Mouse (Mus musculus): ENCODE data around the gene Tfpt.
"Not testable (repeated sequence)": the region's sequence is repeated elsewhere in the genome, so short reads cannot be mapped to it uniquely, and the experiment has no call there.

The Tfpt gene

DNA sequence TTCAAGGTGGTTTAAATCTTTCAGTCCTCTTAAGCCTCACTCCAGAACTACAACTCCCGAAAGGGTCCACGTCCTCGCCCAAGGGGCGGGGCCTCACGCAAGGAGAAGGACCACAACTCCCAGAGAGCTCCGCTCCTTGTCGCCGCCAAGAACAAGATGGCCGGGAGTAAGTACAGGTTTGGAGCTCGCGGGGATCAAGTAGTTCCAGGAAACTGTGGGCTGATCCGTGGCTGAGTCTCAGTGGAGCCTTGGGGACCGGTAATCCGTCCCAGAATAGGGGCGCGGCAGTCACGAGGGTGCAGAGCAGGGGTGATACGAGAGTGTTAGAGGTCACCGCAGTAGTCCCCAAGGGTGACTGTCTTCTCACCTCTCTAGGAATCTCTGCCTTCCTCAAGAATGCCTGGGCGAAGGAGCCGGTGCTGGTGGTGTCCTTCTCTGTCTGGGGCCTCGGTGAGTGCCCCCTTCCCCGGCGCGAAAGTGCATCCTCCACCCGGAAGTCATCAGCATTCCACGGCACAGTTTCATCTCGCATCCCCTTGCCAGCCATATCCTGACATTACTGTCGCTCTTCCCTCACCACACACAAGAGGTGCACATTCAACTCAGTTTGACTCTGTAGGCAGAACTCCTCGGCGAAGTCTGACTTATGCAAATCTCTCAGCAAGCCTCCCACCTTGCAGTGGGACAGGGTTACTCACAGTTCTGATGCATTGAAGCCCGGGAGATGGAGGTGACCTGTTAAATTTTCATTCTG is 12.3 kb downstream of the Tfpt start, which contains the start of gene Ndufa3:
TSS of gene Ndufa3 (plus strand) at position 132 of the 754 bp plus-strand sequence.
- peak; percentile 83 to 84 for DNase-seq (ENCODE audit: low spot score in 2 of 2)

DNA sequence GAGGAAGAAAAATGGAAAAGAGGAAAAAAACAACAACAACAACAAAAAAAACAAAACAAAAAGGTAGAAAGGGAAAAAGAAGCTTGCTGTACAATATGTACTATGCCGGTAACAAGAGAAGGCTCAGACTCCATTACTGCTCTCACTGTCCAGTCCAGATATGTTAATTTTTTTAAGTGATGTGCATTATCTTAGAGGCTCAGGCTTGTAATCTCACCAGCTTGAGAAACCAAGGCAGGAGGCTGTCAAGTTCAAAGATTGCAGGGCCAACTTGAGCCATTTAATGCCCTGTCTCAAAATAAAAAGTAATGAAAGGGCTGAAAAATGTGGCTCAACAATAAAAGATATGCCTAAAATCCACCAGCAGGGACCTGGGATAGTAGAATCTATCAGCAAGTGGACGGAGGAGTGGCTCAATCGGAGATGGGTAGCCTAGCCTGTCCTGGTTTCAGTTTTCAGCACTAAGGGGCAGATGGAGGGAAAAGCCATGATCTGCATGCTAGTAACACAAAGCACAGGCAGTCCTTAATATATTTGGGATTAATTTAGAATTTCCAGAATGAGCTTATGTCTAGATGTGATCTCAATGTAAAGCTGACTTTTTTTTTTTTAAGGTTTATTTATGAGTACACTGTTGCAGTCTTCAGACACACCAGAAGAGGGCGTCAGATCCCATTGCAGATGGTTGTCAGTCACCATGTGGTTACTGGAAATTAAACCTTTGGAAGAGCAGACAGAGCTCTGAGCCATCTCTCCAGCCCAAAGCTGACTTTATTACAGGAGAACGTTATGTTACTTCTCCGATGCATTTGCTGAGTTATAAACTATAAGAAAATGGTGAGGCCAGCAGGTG is 13.1 kb downstream of the Tfpt start:
- no peak for DNase-seq (ENCODE audit: low spot score in 2 of 2)

DNA sequence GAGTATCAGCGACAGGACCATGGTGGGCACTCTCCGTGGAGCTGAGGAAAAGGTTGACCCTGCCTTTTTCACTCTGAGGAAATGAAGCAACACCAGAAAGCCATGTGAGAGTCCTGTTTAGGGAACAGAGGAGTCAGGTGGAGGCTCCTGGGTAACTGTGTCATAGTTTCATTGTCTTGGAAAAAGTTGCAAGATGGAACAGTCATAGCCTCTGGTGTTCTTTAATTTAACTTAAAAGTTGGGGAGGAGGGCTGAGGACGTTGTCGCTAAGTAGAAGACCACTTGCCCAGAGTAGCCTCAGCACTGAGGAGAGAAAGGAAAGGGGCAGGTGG is 13.7 kb downstream of the Tfpt start, which contains the start of gene Oscar:
TSS of gene Oscar (minus strand) at position 101 of the 332 bp plus-strand sequence.
- no peak for DNase-seq (ENCODE audit: low spot score in 2 of 2)

DNA sequence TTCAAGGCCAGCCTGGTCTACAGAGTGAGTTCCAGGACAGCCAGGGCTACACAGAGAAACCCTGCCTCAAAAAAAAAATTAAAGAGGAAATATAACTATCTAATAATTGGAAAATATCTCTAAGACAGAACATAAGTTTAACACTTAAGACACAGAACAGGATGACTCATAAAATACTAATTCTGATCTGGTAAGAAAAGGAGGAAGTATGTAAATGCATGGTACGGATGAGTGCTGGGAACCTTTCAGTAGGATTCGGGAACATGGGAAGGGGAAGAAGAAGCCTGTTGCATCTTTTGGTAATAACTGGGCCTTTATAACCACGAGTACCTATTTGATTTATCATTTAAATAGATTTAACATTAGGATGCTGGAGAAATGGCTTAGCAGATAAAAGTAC is 15.7 kb downstream of the Tfpt start:
- DNase-seq (ENCODE audit: low spot score in 2 of 2), result no peak

DNA sequence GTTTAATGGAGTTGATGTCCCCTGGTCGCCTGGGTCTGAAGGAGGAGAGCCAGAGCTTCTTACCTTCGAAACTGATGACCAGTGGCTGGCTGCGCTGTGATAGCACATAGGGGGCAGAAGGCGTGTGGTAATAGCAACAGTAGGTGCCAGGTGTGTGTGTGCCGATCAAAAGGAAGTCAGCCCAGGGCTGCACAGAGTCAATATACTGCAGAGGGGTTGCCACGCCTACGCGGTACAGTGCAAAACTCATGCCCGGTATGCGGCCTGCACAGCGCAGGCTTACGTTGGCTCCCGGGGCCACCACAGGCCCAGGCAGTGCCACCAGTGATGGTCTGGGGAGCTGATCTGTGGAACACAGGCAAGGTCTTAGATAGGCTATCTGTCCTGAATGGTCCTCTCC is 18.7 kb downstream of the Tfpt start:
- DNase-seq (ENCODE audit: low spot score in 2 of 2), result no peak

DNA sequence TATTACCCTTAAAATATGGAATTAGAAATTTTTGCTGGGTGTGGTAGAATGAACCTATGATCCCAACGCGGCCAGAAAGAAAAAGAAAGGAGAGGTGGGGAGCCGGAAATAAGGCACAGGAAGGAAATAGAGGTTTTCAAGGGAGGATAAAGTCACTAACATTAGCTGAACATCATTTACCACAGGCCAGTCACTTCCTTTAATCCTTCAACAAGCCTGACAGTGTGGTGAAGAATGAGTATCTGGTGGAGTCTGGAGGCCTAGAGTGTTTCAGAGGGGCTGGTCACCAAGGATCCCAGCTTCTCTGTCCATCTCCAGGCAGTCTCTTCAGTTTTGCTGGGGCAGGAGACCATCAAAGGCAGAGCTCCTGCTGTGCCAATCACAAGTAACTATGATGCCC is 19.3 kb downstream of the Tfpt start:
- DNase-seq (ENCODE audit: low spot score in 2 of 2), result no peak

DNA sequence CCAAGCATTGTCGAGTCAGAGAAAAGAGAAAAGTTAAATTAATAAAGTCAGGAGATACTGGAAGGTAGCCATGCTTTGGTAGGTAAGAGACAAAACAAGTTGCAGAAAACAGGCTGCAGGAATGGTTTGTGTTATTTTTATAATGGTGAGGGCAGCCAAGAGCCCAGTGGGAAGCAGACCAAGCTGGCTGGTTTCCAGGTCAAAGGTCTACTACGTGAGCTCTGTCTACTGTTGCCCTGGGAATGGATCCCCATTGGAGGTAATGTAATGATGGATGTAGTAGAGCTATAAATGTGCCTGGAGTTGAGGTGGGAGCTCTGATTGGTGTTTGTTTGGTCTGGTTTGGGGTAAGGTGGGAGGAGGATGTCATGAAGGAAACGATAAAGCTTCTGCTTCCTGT is 20.6 kb downstream of the Tfpt start:
- DNase-seq (ENCODE audit: low spot score in 2 of 2), result no peak

DNA sequence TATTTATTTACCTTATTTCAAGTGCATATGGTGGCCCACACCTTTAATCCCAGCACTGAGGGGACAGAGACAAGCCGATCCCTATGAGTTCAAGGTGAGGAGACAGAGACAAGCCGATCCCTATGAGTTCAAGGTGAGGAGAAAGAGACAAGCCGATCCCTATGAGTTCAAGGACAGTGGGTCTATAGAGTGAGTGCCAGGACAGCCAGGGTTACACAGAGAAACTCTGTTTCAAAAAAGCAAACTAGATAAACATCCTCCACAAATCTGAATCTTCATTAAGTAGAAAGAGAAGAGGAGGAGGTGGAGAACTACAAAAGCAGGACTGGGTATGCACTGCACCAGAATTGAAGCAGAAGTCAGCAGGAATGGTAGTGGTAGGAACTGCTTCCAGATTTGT is 21.1 kb downstream of the Tfpt start:
- no peak for DNase-seq (ENCODE audit: low spot score in 2 of 2)

DNA sequence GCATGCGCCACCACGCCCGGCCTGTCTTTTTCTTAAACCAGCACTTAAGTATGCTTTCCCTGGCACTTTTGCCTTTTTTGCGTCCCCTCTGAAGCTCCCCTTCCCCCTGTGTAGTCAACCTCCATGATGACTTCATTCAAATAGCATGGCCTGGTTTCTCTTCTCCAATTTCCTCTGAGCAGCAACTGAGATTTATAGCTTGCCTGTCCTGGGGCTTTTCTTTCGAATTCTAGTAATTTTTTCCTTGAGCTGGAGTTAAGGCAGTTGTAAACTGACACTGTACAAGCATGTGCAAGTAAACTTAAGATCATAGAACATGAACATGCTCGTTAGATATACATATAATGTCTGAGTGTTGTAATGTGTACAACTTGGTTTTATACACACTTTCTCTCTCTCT is 22.3 kb downstream of the Tfpt start:
- DNase-seq (ENCODE audit: low spot score in 2 of 2), result no peak

DNA sequence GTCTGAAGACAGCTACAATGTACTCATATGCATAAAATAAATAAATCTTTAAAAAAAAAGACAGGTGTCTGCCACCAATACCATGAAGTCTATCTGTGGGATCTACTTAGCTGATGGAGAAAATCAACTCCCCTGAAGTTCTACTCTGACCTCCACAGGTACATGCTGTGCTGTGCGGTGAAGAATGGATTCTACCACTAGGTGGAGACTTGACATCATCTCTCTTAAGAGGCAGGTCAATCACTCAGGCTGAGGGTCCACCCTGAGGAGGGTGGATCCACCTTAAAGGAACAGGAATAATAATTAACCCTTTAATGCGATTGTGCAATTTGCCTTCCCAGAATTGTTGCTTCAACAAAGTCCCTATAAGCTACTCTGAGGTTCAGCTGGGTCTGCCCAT is 22.9 kb downstream of the Tfpt start:
- DNase-seq (ENCODE audit: low spot score in 2 of 2), result no peak

DNA sequence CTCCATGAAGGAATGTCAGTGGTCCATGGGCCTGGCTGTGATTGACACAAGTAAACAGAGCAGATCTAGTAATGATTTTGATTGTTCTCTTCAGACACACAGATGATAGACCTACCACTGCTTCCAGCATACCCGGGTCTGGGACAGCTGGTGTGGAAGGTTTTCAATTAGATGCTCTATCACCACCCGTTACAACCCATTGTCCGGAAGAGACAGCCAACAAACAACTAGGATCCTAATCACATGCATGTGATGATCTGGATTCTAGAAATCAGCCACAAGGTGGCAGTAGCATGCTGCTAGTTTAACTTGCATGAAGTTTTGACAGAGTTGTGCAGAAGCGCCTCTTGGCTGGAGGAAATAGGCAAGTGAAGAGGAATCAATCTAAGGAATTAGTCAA is 28.6 kb downstream of the Tfpt start:
- DNase-seq (ENCODE audit: low spot score in 2 of 2), result peak; percentile 29 to 62

DNA sequence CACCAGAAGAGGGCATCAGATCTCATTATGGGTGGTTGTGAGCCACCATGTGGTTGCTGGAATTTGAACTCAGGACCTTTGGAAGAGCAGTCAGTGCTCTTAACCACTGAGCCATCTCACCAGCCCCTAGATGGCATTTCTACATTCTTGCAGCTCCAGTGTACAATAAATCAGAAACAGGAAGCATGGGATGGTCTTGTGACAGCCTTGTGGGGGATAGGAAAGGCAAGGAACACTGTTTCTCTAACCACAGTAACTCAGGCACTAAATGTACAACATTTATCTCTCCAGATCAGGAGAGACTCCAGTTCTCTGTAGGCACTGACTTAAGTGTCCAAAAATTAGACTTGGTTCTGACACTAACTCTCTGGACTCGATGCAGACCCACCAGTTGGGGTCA is 32.0 kb downstream of the Tfpt start:
- DNase-seq (ENCODE audit: low spot score in 2 of 2), result not testable (repeated sequence)

DNA sequence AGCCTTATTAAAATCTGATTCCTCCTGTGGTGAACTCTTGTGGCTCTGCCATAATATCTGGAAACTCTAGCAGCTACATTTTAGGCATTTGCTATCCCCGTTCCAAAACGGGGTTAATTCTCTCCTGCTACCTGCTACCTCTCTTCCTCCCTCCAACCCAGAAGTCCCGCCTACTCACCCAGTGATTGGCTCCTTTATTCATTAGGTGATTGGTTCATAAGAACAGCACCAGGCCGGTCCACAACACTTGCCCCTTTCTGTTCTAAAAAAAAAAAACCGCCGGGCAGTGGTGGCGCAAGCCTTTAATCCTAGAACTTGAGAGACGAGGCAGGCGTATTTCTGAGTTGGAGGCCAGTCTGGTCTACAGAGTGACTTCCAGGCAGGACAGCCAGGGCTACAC is 34.6 kb downstream of the Tfpt start:
- DNase-seq (ENCODE audit: low spot score in 2 of 2), result no peak

DNA sequence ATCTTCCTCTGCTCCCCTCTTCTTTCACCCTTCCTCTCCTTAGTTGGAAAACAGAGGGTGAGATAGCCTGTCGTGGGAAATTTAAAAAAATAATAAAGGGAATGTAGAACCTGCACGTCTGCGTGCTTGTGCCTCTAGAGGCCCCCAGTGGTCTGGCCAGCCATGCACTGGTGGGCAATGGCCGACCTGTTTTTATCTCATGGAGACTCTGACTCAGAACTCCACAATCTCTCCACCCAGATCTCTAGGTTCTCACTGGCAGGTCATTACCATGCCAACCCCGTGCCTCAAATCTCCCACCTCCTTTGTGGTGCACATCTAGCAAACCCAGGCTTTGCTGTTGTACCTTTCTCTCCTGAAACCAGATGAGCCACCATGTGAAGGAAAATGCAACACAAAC is 35.0 kb downstream of the Tfpt start:
- no peak for DNase-seq (ENCODE audit: low spot score in 2 of 2)

DNA sequence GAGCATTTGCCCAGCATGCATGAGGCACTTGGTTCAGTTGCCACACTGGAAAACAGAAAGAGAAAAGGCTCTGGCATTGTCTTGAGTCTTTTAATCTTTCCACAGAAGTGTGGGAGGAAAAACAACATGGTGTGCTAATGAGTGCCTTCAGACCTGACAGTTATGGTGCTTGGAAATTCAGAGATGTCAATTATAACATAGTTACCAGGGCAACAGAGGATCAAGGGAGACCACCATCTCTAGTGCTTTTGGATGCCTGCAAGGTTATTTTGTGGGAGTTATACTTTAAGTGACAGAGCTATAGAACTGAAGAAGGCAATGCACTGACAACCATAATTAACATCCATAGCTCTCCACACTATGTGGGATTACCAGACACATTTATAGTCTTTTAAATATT is 35.9 kb downstream of the Tfpt start:
- no peak for DNase-seq (ENCODE audit: low spot score in 2 of 2)

DNA sequence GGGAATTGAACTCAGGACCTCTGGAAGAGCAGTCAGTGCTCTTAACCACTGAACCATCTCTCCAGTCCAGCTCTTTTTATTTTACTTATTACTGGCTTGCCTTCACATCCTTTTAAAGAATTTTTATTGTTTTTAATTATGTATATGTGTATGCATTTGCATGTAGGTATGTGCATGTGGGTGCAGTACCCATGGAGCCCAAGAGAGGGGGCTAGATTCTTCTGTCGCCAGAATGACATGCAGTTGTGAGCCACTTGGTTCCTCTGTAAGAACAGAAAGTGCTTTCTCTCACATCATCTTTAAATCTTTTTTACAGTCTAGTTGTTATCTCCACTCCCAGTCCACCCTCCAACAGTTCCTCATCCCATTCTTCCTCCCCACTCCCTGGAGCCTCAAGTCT is 38.2 kb downstream of the Tfpt start:
- DNase-seq (ENCODE audit: low spot score in 2 of 2), result no peak

DNA sequence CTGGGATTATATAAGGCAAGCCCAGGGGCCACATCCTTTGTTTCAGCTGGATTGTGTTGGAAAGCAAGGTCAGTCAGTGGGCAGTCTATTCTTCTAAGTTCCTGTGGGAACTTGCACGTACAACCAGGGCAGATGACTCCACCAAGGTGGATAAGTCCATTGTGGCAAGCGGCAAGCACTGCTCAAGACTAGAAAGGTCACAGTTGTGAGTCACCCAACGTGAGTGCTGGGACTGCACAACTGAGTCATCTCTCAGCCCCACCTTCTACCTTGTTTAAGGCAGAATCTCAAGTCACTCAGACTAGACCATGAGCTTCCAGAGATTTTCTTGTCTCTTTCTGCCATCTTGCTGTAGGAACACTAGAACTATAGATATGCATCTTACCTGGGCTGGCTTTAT is 39.2 kb downstream of the Tfpt start:
- no peak for DNase-seq (ENCODE audit: low spot score in 2 of 2)

DNA sequence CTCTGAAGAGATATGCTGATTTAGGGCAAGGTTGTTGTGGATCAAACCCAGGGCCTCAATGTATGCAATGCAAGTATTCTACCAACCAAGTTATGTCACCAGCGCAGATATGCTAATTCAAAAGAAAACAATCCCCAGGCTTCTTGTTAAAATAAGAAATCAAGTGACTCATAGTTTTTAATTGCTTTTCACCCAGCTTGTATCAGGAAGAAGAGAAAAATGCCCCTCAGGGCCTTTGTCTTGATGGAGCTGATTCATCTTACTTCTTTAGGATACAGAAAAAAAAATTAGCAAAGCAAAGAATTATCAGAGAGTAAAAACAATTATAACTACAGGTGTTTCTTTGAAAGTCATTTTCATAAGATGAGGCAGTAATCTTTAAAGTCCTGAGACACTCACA is 42.4 kb downstream of the Tfpt start:
- no peak for DNase-seq (ENCODE audit: low spot score in 2 of 2)

DNA sequence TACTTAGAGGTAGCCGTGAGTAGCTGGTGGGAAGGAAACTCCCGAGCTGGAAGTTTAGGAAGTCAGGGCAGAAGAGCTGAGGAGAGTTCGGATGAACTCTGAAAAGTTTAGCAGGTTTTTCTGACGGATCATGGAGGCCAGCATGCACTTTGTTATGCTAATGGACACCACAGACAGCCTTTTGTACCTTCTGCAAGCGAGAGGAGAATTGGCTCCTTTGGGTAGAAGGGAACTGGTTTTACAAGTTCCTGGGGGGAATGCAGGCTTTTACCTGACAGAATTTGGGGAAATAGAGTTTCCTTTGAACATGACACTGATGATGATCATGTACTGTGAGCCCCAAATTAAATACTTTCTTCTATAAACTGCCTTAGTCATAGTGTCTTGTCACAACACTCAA is 43.5 kb downstream of the Tfpt start:
- DNase-seq (ENCODE audit: low spot score in 2 of 2), result no peak

DNA sequence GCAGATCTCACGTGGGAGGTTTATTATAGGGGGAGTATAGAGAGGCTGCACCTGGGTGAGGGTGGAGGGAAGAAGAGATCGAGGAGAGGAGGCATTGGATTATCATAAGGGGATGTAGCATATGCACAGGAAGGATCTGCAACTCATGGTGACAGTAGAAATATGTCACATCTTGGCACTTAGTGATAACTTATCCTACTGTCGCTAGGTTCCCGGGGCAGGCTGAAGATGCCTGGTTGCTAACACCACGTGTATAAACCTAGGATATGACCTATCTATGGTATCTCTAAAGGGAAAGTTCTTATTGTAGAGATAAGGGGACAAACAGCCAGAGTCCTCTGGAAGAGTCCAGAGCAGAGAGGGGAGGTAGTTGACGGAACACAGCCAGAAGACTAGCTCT is 44.0 kb downstream of the Tfpt start:
- no peak for DNase-seq (ENCODE audit: low spot score in 2 of 2)

DNA sequence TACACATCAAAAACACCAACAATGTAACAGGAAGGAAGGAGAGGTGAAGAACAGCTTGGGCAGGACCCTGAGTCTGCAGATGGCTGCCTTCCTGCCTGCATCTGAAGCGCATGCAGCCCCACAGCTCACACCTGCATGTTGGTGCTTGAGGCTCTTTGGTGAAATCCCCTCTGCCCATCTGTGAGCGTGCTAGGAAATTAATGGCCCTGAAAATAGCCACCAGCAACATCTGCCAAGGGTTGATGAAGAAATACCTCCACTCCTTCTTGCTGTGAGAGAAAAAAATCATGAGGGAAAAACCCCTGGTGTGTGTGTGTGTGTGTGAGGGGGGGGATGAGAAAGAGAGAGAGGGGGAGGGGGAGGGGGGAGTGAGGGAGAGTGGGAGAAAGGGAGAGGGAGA is 49.7 kb downstream of the Tfpt start:
- DNase-seq (ENCODE audit: low spot score in 2 of 2), result no peak

DNA sequence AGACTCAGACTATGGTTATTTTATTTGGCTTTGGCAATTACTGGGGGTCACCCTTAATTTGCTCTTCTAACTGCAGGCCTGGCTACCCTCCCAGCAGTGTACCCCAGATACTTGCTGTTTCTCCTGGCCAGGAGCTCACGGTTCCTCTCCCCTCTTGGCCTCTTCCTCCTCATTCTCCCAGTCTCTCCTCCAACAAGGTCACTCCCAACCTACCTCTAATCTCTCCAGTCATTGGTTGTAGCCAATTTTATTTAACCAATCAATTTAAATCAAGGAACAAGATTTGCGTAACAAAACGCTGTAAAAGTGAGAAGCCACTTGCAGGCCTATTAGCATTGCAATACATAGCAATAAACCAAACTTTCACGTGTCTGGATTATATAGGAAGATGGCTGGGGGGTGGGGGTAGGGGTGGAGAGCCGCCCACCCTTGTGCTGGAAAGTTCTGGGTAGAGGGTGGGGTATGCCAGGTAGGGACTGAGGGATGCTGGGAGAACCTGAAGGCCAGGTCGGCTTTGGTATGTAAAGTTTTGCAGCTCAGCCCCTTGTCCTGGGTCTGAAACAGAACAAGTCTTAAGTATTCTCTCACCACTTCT is 50.7 kb downstream of the Tfpt start:
- no peak for DNase-seq (ENCODE audit: low spot score in 2 of 2)

DNA sequence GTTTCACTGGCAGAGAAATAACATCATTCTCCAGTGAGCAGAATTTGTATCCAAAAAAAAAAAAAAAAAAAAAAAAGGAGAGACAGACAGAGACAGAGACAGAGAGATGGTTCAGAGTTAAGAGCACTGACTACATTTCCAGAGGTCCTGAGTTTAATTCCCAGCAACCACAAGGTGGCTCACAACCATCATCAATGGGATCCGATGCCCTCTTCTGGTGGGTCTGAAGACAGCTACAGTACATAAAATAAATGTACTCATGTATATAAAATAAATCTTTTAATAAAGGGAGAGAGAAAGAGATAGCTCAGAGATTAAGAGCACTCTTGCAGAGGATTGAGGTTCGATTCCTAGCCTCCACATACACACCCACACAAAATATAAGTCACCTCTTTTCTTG is 51.5 kb downstream of the Tfpt start:
- DNase-seq (ENCODE audit: low spot score in 2 of 2), result no peak

All from frontal cortex, postnatal 14 days (tissue).